Mouse (Mus musculus): ENCODE measurements around the gene Gbp5. TPM values are rescaled to one million over a fixed set of nuclear protein-coding genes. Genes with fewer than 3 reads are reported as not detected.

Gbp5 gene
- total RNA-seq (2014; rRNA removed) (2.1 and 2.7 TPM in 2 replicates), polyA plus RNA-seq (2012; rRNA removed) (0.31 and 0.53 TPM in 2 replicates)

DNA sequence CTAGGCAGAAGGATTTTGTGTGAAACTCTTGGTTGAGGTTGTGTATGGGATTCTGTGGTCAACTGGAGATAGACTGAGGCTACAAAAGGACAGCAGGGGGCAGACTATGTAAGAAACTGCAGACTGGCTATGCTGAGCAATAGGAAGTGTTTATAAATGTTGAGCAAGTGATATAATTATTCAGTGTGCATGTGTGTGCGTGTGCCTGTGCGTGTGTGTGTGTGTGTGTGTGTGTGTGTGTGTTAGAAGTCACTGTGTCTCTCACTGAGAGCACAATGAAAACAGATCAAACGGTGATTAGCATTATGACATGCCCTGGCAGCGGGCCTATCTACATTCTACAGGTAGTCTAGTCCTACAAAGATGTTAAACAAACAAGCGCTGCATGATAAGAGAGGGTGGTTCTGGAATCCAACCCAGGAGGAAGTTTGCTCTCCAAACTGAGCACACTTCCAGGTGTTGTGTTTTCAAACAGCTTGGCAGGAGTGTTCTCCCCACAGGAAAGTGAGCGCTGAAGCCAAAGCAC is at the start of gene Gbp5:
Gene Gbp5 (plus strand): TSS at position 443 of the 526 bp plus-strand sequence.
- peaks cover 3% of the 10 kb centered on the region; the same call in 1 of the 2 replicates for H3K4me1 ChIP-seq (ENCODE audit: control insufficient read depth, insufficient read depth, low read length)
- H3K36me3 ChIP-seq (ENCODE audit: control insufficient read depth, insufficient read depth, low read length), result no peaks in the 10 kb centered on the region
- peak; percentile 95 for DNase-seq (ENCODE audit: extremely low read depth, low read depth, low spot score)
- TF ChIP-seq CTCF (IDR thresholded peaks at IDR 0.05; ENCODE audit: low read depth, low read length), result no peak
- TF ChIP-seq POLR2A (IDR thresholded peaks at IDR 0.05; ENCODE audit: extremely low read depth, insufficient read depth, low read length), result no peak
- peaks cover 4% of the 10 kb centered on the region; the same call in 1 of the 2 replicates for H3K27me3 ChIP-seq (ENCODE audit: control insufficient read depth, insufficient read depth, low read length)
- no peak within 1 kb of the TSS for H3K9ac ChIP-seq (ENCODE audit: low read depth, low read length)
- no peak within 1 kb of the TSS for H3K27ac ChIP-seq (replicated peaks; ENCODE audit: insufficient read depth, low read depth, low read length)
- 4% methylated on average over 6 of the region's 6 CpGs for whole genome bisulfite sequencing
- no peak within 1 kb of the TSS for H3K4me3 ChIP-seq (ENCODE audit: insufficient read depth, low read depth, low read length)
- H3K79me2 ChIP-seq (ENCODE audit: control insufficient read depth, insufficient read depth, low read length), result no peaks in the 10 kb centered on the region

DNA sequence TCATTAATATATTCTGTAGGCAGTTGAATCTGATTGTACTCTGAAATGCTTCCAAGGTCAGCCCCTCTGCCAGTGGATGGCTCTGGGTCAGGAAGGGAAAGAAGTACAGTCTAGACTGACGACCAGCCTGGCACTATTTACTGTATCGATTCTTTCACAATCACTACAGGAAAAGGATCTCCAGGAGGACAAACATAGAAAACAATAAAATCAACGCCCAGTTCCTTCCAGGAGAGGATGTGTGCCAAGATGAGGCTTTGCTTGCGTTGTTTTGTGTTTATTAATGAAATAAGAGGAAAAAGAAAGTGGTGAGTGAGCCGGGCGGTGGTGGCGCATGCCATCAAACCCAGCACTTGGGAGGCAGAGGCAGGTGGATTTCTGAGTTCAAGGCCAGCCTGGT is 39.6 kb upstream of the Gbp5 start:
- Histone ChIP-seq H3K79me2 (ENCODE audit: control insufficient read depth, insufficient read depth, low read length) (no peaks in the 10 kb centered on the region), H3K4me3 (ENCODE audit: insufficient read depth, low read depth, low read length) (no peak overlapping the region), H3K9ac (ENCODE audit: low read depth, low read length) (no peak overlapping the region), H3K27ac (replicated peaks; ENCODE audit: insufficient read depth, low read depth, low read length) (no peak overlapping the region), H3K27me3 (ENCODE audit: control insufficient read depth, insufficient read depth, low read length) (no peaks in the 10 kb centered on the region; the same call in 1 of the 2 replicates), H3K36me3 (ENCODE audit: control insufficient read depth, insufficient read depth, low read length) (no peaks in the 10 kb centered on the region), H3K4me1 (ENCODE audit: control insufficient read depth, insufficient read depth, low read length) (no peaks in the 10 kb centered on the region)
- TF ChIP-seq POLR2A (IDR thresholded peaks at IDR 0.05; ENCODE audit: extremely low read depth, insufficient read depth, low read length), result no peak
- no peak for TF ChIP-seq CTCF (IDR thresholded peaks at IDR 0.05; ENCODE audit: low read depth, low read length)
- peak; percentile 53 for DNase-seq (ENCODE audit: extremely low read depth, low read depth, low spot score)
- 15% methylated on average over 7 of the region's 7 CpGs for WGBS

DNA sequence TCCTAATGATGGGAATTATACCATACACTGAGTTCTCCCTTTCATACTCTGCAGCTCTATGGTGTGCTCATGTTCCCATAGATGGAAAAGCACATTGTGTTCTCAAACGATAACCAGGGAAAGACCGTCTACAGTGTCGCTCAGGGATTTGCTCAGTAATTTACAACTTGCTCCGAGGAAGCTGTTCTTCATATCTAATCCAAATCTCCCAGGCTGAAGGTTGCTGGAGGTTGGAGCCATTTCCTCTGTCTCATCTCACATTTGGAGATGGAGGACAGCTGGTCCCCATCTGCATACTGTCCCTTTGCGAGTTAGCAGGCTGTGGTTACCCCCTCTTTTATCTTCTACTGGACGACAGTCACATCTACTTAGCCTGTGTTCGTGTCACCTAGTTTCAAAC is 34.5 kb upstream of the Gbp5 start:
- no peaks in the 10 kb centered on the region for H3K4me1 ChIP-seq (ENCODE audit: control insufficient read depth, insufficient read depth, low read length)
- H3K36me3 ChIP-seq (ENCODE audit: control insufficient read depth, insufficient read depth, low read length), result no peaks in the 10 kb centered on the region
- H3K9ac ChIP-seq (ENCODE audit: low read depth, low read length), result no peak overlapping the region
- no peaks in the 10 kb centered on the region for H3K79me2 ChIP-seq (ENCODE audit: control insufficient read depth, insufficient read depth, low read length)
- DNase-seq (ENCODE audit: extremely low read depth, low read depth, low spot score), result no peak
- WGBS, result 79% methylated on average over 7 of the region's 7 CpGs
- no peak overlapping the region for H3K27ac ChIP-seq (replicated peaks; ENCODE audit: insufficient read depth, low read depth, low read length)
- TF ChIP-seq POLR2A (IDR thresholded peaks at IDR 0.05; ENCODE audit: extremely low read depth, insufficient read depth, low read length), result no peak
- peaks cover 4% of the 10 kb centered on the region; the same call in 1 of the 2 replicates for H3K27me3 ChIP-seq (ENCODE audit: control insufficient read depth, insufficient read depth, low read length)
- no peak overlapping the region for H3K4me3 ChIP-seq (ENCODE audit: insufficient read depth, low read depth, low read length)

- Histone ChIP-seq H3K9ac (ENCODE audit: low read depth, low read length) (no peak overlapping the region), H3K4me1 (ENCODE audit: control insufficient read depth, insufficient read depth, low read length) (no peaks in the 10 kb centered on the region), H3K36me3 (ENCODE audit: control insufficient read depth, insufficient read depth, low read length) (no peaks in the 10 kb centered on the region), H3K27ac (replicated peaks; ENCODE audit: insufficient read depth, low read depth, low read length) (no peak overlapping the region), H3K27me3 (ENCODE audit: control insufficient read depth, insufficient read depth, low read length) (peaks cover 4% of the 10 kb centered on the region; the same call in 1 of the 2 replicates), H3K79me2 (ENCODE audit: control insufficient read depth, insufficient read depth, low read length) (no peaks in the 10 kb centered on the region), H3K4me3 (ENCODE audit: insufficient read depth, low read depth, low read length) (no peak overlapping the region)
- WGBS, result 91% methylated on average over 25 of the region's 25 CpGs
- TF ChIP-seq CTCF (IDR thresholded peaks at IDR 0.05; ENCODE audit: low read depth, low read length) (no peak), POLR2A (IDR thresholded peaks at IDR 0.05; ENCODE audit: extremely low read depth, insufficient read depth, low read length) (no peak)
- DNase-seq (ENCODE audit: extremely low read depth, low read depth, low spot score), result no peak
These were observed 30.7 kb upstream of the Gbp5 start for GRCm38 (mm10) chr3:142462764-142463751.

DNA sequence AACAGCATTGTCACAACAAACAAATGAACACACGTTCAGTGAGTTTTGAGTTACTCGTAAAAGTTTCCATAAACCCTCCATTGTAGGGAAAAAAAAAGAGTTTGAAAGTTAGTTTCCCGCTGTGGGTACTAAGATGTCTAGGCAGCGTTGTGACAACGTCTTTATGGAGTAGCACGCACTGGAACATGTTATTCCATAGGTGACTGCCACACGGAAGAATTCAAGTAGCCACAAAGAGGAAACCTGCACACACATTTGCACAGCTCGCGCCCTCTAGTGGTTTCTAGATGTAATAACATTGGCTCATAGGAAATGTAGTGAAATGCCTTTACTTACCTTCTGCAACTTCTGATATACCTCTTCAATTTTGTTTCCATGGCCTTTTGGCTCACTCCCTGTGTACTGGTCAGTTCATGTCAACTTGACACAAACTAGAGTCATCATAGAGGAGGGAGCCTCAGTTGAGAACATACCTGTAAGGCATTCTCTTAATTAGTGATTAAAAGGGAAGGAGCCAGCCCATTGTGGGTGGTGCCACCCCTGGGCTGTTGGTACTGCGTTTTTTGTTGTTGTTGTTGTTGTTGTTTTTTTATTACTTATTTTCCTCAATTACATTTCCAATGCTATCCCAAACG is 19.3 kb upstream of the Gbp5 start:
- Histone ChIP-seq H3K27me3 (ENCODE audit: control insufficient read depth, insufficient read depth, low read length) (peaks cover 3% of the 10 kb centered on the region; the same call in 1 of the 2 replicates), H3K27ac (replicated peaks; ENCODE audit: insufficient read depth, low read depth, low read length) (no peak overlapping the region), H3K4me3 (ENCODE audit: insufficient read depth, low read depth, low read length) (no peak overlapping the region), H3K9ac (ENCODE audit: low read depth, low read length) (no peak overlapping the region), H3K4me1 (ENCODE audit: control insufficient read depth, insufficient read depth, low read length) (no peaks in the 10 kb centered on the region), H3K36me3 (ENCODE audit: control insufficient read depth, insufficient read depth, low read length) (no peaks in the 10 kb centered on the region), H3K79me2 (ENCODE audit: control insufficient read depth, insufficient read depth, low read length) (no peaks in the 10 kb centered on the region)
- DNase-seq (ENCODE audit: extremely low read depth, low read depth, low spot score), result peak; percentile 43
- peak; percentile 69 for TF ChIP-seq CTCF (IDR thresholded peaks at IDR 0.05; ENCODE audit: low read depth, low read length)
- TF ChIP-seq POLR2A (IDR thresholded peaks at IDR 0.05; ENCODE audit: extremely low read depth, insufficient read depth, low read length), result no peak
- WGBS, result 14% methylated on average over 11 of the region's 11 CpGs
